Mouse (Mus musculus) frontal cortex, adult (tissue): ENCODE measurements around the gene Lingo1.

Experiments
- ATAC-seq: cut with Nextera tagmentation; 2 replicates; pipeline ENCODE4 v1.9.2; 2017; ENCODE audit warnings: mild to moderate bottlenecking, moderate library complexity, mixed read lengths; ENCODE audit not compliant: low TSS enrichment

Lingo1 gene

GRCm38 (mm10) chr9:56776881-56777801 lies 19.1 kb downstream of the Lingo1 start:
- peak; percentile 69 for ATAC-seq

GRCm38 (mm10) chr9:56775161-56775934 lies 20.9 kb downstream of the Lingo1 start:
- no peak for ATAC-seq

GRCm38 (mm10) chr9:56774231-56774630 lies 22.0 kb downstream of the Lingo1 start:
- peak; percentile 22; the same call in 1 of the 2 replicates for ATAC-seq

- ATAC-seq: no peak
Observed at GRCm38 (mm10) chr9:56773666-56774065, 22.6 kb downstream of the Lingo1 start.

- ATAC-seq: 0 out of 2 replicates have a peak, but pooled peaks have one; percentile 16
Observed at GRCm38 (mm10) chr9:56767653-56768136, 28.6 kb downstream of the Lingo1 start.

- peak; percentile 48 for ATAC-seq
Observed at GRCm38 (mm10) chr9:56766629-56767357, 29.5 kb downstream of the Lingo1 start.

- ATAC-seq: no peak
Observed at GRCm38 (mm10) chr9:56762106-56762562, 34.1 kb downstream of the Lingo1 start.

GRCm38 (mm10) chr9:56757791-56758190 lies 38.5 kb downstream of the Lingo1 start:
- no peak for ATAC-seq

- ATAC-seq: no peak
Observed at GRCm38 (mm10) chr9:56755119-56755518, 41.1 kb downstream of the Lingo1 start.

- peak; percentile 36 for ATAC-seq
Observed at GRCm38 (mm10) chr9:56753386-56753785, 42.9 kb downstream of the Lingo1 start.

GRCm38 (mm10) chr9:56748056-56748455 lies 48.2 kb downstream of the Lingo1 start:
- peak; percentile 13; the same call in 1 of the 2 replicates for ATAC-seq

- no peak for ATAC-seq
Observed at GRCm38 (mm10) chr9:56746926-56747294, 49.4 kb downstream of the Lingo1 start.

GRCm38 (mm10) chr9:56746195-56746925 lies 49.9 kb downstream of the Lingo1 start:
- ATAC-seq: no peak

- ATAC-seq: peak; percentile 54
Observed at GRCm38 (mm10) chr9:56744369-56744768, 51.9 kb downstream of the Lingo1 start.

GRCm38 (mm10) chr9:56739181-56739737 lies 57.0 kb downstream of the Lingo1 start:
- ATAC-seq: peak; percentile 50

GRCm38 (mm10) chr9:56738261-56739171 lies 57.8 kb downstream of the Lingo1 start:
- peak; percentile 50 for ATAC-seq

GRCm38 (mm10) chr9:56734398-56734797 lies 61.9 kb downstream of the Lingo1 start:
- peak; percentile 66 for ATAC-seq

- ATAC-seq: no peak
Observed at GRCm38 (mm10) chr9:56730997-56731396, 65.3 kb downstream of the Lingo1 start.

GRCm38 (mm10) chr9:56729145-56729544 lies 67.1 kb downstream of the Lingo1 start:
- no peak for ATAC-seq
